Mouse (Mus musculus) erythroblast, adult 5-6 weeks (primary cell): ENCODE results near the gene Cldnd2. TPM values are rescaled to one million over a fixed set of nuclear protein-coding genes. Genes with fewer than 3 reads are reported as not detected.

Experiments
- ATAC-seq: replicated peaks from 2 replicates; pipeline ENCODE4 v1.8.0; 2016; ENCODE audit warnings: moderate number of reproducible peaks, mild to moderate bottlenecking, moderate TSS enrichment, inconsistent platforms; ENCODE audit not compliant: poor library complexity, low FRiP score, severe bottlenecking
- total RNA-seq, 2 experiments: library from RNA; stranded (forward) in 1 of 2; stranded (reverse) in 1 of 2; fragments of 150-400 nt in 1 of 2; fragments of 200-764, 138-1000 nt in 1 of 2; gene quantifications; 2 replicates each; pipeline versions ENCODE4 v1.2.3 to v1.2.4; 2015 to 2017; ENCODE audit warnings: low replicate concordance in 2 of 2

The Cldnd2 gene
- total RNA-seq, 2 experiments from 2014 or later: not detected

DNA sequence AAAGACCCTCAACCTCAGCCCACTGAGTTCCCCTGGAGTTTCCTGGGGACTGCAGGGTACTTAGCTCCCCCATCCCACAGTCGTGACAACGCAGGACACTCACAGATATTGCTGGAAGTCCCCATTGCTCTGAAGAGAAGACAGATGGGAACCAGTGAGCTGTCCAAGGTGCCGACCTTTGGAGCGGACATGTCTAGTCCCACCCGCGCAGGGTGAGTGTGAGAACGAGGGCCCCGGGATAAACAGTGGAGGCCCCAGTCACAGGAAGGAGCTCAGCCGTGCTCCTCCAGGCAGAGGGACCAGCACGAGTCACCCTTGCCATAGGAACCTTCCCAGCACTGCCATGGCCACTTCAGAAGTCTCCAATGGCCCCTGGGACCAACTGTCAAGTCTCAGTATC, 42.7 kb downstream of the Cldnd2 start:
- ATAC-seq: no peak

DNA sequence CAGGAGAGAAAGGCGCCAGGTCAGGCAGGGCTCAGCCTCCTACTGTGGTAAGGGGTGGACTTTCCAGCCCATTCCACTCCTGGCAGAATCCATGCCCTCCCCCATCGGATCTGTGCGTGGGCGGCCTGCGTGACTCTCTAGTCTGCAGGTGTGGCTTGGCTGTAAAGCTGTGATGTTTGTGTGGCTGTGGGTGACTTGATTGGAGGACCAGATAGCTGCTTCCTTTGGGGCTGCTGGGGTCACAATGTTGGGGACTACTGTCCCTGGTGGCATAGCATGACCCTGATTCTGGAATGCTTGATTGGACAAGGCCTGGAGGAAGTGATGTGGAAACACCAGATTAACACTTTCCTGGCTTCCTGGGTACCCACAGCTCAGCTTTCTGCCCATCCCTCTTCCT, 48.1 kb downstream of the Cldnd2 start:
- ATAC-seq: no peak

DNA sequence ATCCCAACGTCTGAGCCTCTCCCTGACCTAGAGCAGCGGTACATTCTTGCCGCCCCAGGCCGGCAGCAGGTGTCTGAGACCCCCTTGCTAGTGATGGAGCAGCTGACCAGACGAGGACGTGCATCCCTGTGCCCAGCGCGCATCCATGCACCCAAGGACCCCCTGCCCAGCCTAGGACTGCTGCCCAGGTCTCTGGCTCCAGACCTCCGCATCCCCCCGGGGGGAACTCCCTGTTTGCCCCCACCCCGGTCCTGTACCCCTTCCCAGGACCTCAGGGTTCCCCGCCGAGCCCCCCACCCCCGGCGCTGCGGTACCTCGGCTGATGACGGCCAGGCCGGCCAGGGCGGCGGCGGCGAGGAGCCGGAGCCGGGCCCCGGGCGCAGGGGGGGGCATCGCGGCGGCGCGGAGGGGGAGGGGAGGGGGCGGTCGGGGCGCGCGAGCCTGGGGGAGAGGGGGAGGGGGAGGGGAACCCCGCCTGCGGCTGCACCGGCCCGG, 49.1 kb downstream of the Cldnd2 start, which contains the start of gene Iglon5:
Gene Iglon5 (minus strand): TSS at position 445 of the 495 bp plus-strand sequence.
- no peak for ATAC-seq

DNA sequence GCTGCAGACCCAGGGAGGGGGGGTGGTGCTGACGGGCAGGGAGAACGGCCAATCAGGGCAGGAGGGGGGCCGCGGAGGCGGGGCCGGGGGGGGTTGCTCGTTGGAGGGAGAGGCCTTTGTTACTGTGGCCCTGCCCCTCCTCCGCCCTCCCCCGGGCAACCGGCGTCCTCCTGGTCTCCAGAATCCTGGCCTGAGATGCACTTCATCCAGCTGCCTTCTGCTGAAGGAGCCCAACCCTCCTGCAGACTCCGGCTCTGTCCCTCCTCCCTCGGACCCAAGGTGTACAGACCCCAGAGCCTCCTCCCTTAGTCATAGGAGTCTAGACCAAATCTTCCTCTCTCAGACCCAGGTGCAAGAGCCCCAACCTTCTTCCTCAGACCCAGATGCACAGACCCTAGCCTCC, 49.6 kb downstream of the Cldnd2 start:
- no peak for ATAC-seq

- ATAC-seq: no peak
These were observed 50.3 kb downstream of the Cldnd2 start for GRCm38 (mm10) chr7:43490861-43491260.

Other genes starting within 250 kb of the Cldnd2 start
- 8.2 and 11.7 TPM in 2 replicates for gene Zfp715, start 127.5 kb upstream of the Cldnd2 start, total RNA-seq (2015; ENCODE audit: low replicate concordance)
- 2.6 and 3.0 TPM in 2 replicates for gene Zfp715, start 127.5 kb upstream of the Cldnd2 start, total RNA-seq (2017; ENCODE audit: low replicate concordance)
- 2.3 and 7.7 TPM in 2 replicates for gene Siglecf, start 89.4 kb upstream of the Cldnd2 start, total RNA-seq (2015; ENCODE audit: low replicate concordance)
- gene Siglecf, start 89.4 kb upstream of the Cldnd2 start, total RNA-seq (2017; ENCODE audit: low replicate concordance): 6.0 and 6.6 TPM in 2 replicates
- gene Siglecg, start 32.6 kb upstream of the Cldnd2 start, total RNA-seq (2015; ENCODE audit: low replicate concordance): 7.7 and 37.9 TPM in 2 replicates
- gene Siglecg, start 32.6 kb upstream of the Cldnd2 start, total RNA-seq (2017; ENCODE audit: low replicate concordance): 5.2 and 10.9 TPM in 2 replicates
- 0.63 TPM in 1 of 2 replicates, not detected in the other for gene Lim2, start 13.1 kb upstream of the Cldnd2 start, total RNA-seq (2015; ENCODE audit: low replicate concordance)
- gene Lim2, start 13.1 kb upstream of the Cldnd2 start, total RNA-seq (2017; ENCODE audit: low replicate concordance): not detected in 2 replicates
- 157 and 163 TPM in 2 replicates for gene Nkg7, start 3.7 kb upstream of the Cldnd2 start, total RNA-seq (2015; ENCODE audit: low replicate concordance)
- 21.2 and 38.3 TPM in 2 replicates for gene Nkg7, start 3.7 kb upstream of the Cldnd2 start, total RNA-seq (2017; ENCODE audit: low replicate concordance)
- 38.8 and 72.3 TPM in 2 replicates for gene Etfb, start 3.3 kb downstream of the Cldnd2 start, total RNA-seq (2015; ENCODE audit: low replicate concordance)
- gene Etfb, start 3.3 kb downstream of the Cldnd2 start, total RNA-seq (2017; ENCODE audit: low replicate concordance): 73.2 and 98.0 TPM in 2 replicates
- gene Gm45233, start 3.3 kb downstream of the Cldnd2 start, total RNA-seq (2015; ENCODE audit: low replicate concordance): not detected in 2 replicates
- not detected in 2 replicates for gene Gm45233, start 3.3 kb downstream of the Cldnd2 start, total RNA-seq (2017; ENCODE audit: low replicate concordance)
- 2.5 and 3.7 TPM in 2 replicates for gene Vsig10l, start 22.4 kb downstream of the Cldnd2 start, total RNA-seq (2015; ENCODE audit: low replicate concordance)
- gene Vsig10l, start 22.4 kb downstream of the Cldnd2 start, total RNA-seq (2017; ENCODE audit: low replicate concordance): 1.3 and 1.4 TPM in 2 replicates
- gene Iglon5, start 49.3 kb downstream of the Cldnd2 start, total RNA-seq (2015; ENCODE audit: low replicate concordance): not detected in 2 replicates
- gene Iglon5, start 49.3 kb downstream of the Cldnd2 start, total RNA-seq (2017; ENCODE audit: low replicate concordance): not detected in 2 replicates
- not detected in 2 replicates for gene 4931406B18Rik, start 65.2 kb downstream of the Cldnd2 start, total RNA-seq (2015; ENCODE audit: low replicate concordance)
- not detected in 2 replicates for gene 4931406B18Rik, start 65.2 kb downstream of the Cldnd2 start, total RNA-seq (2017; ENCODE audit: low replicate concordance)
- gene Cd33, start 103.6 kb downstream of the Cldnd2 start, total RNA-seq (2015; ENCODE audit: low replicate concordance): 20.8 and 23.8 TPM in 2 replicates
- 9.1 and 12.0 TPM in 2 replicates for gene Cd33, start 103.6 kb downstream of the Cldnd2 start, total RNA-seq (2017; ENCODE audit: low replicate concordance)
- gene Zfp658, start 121.5 kb downstream of the Cldnd2 start, total RNA-seq (2015; ENCODE audit: low replicate concordance): 0.84 TPM in 1 of 2 replicates, not detected in the other
- 0.70 TPM in 1 of 2 replicates, not detected in the other for gene Zfp658, start 121.5 kb downstream of the Cldnd2 start, total RNA-seq (2017; ENCODE audit: low replicate concordance)
- 0.19 and 4.6 TPM in 2 replicates for gene Zfp719, start 138.8 kb downstream of the Cldnd2 start, total RNA-seq (2015; ENCODE audit: low replicate concordance)
- gene Zfp719, start 138.8 kb downstream of the Cldnd2 start, total RNA-seq (2017; ENCODE audit: low replicate concordance): 1.1 and 2.2 TPM in 2 replicates
- not detected in 2 replicates for gene Zfp819, start 166.4 kb downstream of the Cldnd2 start, total RNA-seq (2015; ENCODE audit: low replicate concordance)
- gene Zfp819, start 166.4 kb downstream of the Cldnd2 start, total RNA-seq (2017; ENCODE audit: low replicate concordance): not detected in 2 replicates
- not detected in 2 replicates for gene Ceacam18, start 193.9 kb downstream of the Cldnd2 start, total RNA-seq (2015; ENCODE audit: low replicate concordance)
- not detected in 2 replicates for gene Ceacam18, start 193.9 kb downstream of the Cldnd2 start, total RNA-seq (2017; ENCODE audit: low replicate concordance)
- gene Siglece, start 219.4 kb downstream of the Cldnd2 start, total RNA-seq (2015; ENCODE audit: low replicate concordance): 4.0 and 8.8 TPM in 2 replicates
- 5.5 and 6.4 TPM in 2 replicates for gene Siglece, start 219.4 kb downstream of the Cldnd2 start, total RNA-seq (2017; ENCODE audit: low replicate concordance)
- gene Ctu1, start 231.2 kb downstream of the Cldnd2 start, total RNA-seq (2015; ENCODE audit: low replicate concordance): 1.0 TPM in 1 of 2 replicates, not detected in the other
- gene Ctu1, start 231.2 kb downstream of the Cldnd2 start, total RNA-seq (2017; ENCODE audit: low replicate concordance): 0.42 and 1.6 TPM in 2 replicates
- gene Klk14, start 249.6 kb downstream of the Cldnd2 start, total RNA-seq (2015; ENCODE audit: low replicate concordance): not detected in 2 replicates
- gene Klk14, start 249.6 kb downstream of the Cldnd2 start, total RNA-seq (2017; ENCODE audit: low replicate concordance): not detected in 2 replicates